Mouse (Mus musculus): ENCODE measurements around the gene Hnf4a. TPM values are rescaled to one million over a fixed set of nuclear protein-coding genes. Genes with fewer than 3 reads are reported as not detected.

Hnf4a gene
- total RNA-seq, 2 experiments from 2014 or later: 0.05 TPM; not detected in 1

GRCm38 (mm10) chr2:163489725-163490291, 16.8 kb upstream of the Hnf4a start:
- DNase-seq: no peak
- intact Hi-C loops (cut with DNase I): no loop called here

GRCm38 (mm10) chr2:163490656-163491055, 16.0 kb upstream of the Hnf4a start:
- intact Hi-C loops (cut with DNase I): no loop called here
- DNase-seq: no peak

GRCm38 (mm10) chr2:163491351-163491750, 15.3 kb upstream of the Hnf4a start:
- intact Hi-C loops (cut with DNase I): no loop called here

GRCm38 (mm10) chr2:163492018-163492417, 14.6 kb upstream of the Hnf4a start, which contains the start of gene R3hdml:
Gene R3hdml (plus strand): TSS chr2:163492318.
- no peak for DNase-seq
- intact Hi-C loops (cut with DNase I): no loop called here

More at GRCm38 (mm10) chr2:163491351-163491750, 15.3 kb upstream of the Hnf4a start:
- DNase-seq: no peak

GRCm38 (mm10) chr2:163493031-163493430, 13.6 kb upstream of the Hnf4a start:
- DNase-seq: no peak
- intact Hi-C loops (cut with DNase I): no loop called here

GRCm38 (mm10) chr2:163493976-163494375, 12.6 kb upstream of the Hnf4a start:
- intact Hi-C loops (cut with DNase I): no loop called here

GRCm38 (mm10) chr2:163494456-163494855, 12.2 kb upstream of the Hnf4a start:
- intact Hi-C loops (cut with DNase I): no loop called here
- DNase-seq: no peak

More at GRCm38 (mm10) chr2:163493976-163494375, 12.6 kb upstream of the Hnf4a start:
- DNase-seq: no peak

- intact Hi-C loops (cut with DNase I): no loop called here
- peak; percentile 14 to 49 for DNase-seq
Observed at GRCm38 (mm10) chr2:163502219-163502618, 4.4 kb upstream of the Hnf4a start.

- intact Hi-C loops (cut with DNase I): no loop called here
- DNase-seq: no peak
Observed at GRCm38 (mm10) chr2:163503191-163503590, 3.4 kb upstream of the Hnf4a start.

GRCm38 (mm10) chr2:163525761-163526243, 19.2 kb downstream of the Hnf4a start:
- DNase-seq: no peak
- intact Hi-C loops (cut with DNase I): no loop called here

- DNase-seq: no peak
- intact Hi-C loops (cut with DNase I): no loop called here
Observed at GRCm38 (mm10) chr2:163527497-163527896, 20.9 kb downstream of the Hnf4a start.

GRCm38 (mm10) chr2:163530418-163530817, 23.8 kb downstream of the Hnf4a start:
- DNase-seq: no peak
- intact Hi-C loops (cut with DNase I): loop anchor here (10.0 kb wide), 3 partner anchors 194 to 294 kb away; partner anchors contain the start of gene Ccn5

- intact Hi-C loops (cut with DNase I): loop anchor here (10.0 kb wide), 3 partner anchors 193 to 293 kb away; partner anchors contain the start of gene Ccn5
Observed at GRCm38 (mm10) chr2:163531917-163532316, 25.3 kb downstream of the Hnf4a start.

GRCm38 (mm10) chr2:163533226-163533625, 26.6 kb downstream of the Hnf4a start:
- no peak for DNase-seq
- intact Hi-C loops (cut with DNase I): loop anchor here (10.0 kb wide), 3 partner anchors 192 to 292 kb away; partner anchors contain the start of gene Ccn5

More at GRCm38 (mm10) chr2:163531917-163532316, 25.3 kb downstream of the Hnf4a start:
- DNase-seq: peak; percentile 84 to 90

GRCm38 (mm10) chr2:163534958-163535524, 28.4 kb downstream of the Hnf4a start:
- peak; percentile 88 to 94 for DNase-seq
- intact Hi-C loops (cut with DNase I): loop anchor here (1.0 to 10.0 kb wide), 4 partner anchors 64 to 290 kb away; partner anchors contain the start of gene Ccn5

- intact Hi-C loops (cut with DNase I): loop anchor here (10.0 kb wide), 3 partner anchors 187 to 287 kb away; partner anchors contain the start of gene Ccn5
Observed at GRCm38 (mm10) chr2:163537443-163537842, 30.8 kb downstream of the Hnf4a start.

GRCm38 (mm10) chr2:163538410-163538809, 31.8 kb downstream of the Hnf4a start:
- no peak for DNase-seq
- intact Hi-C loops (cut with DNase I): loop anchor here (10.0 kb wide), 3 partner anchors 186 to 286 kb away; partner anchors contain the start of gene Ccn5

More at GRCm38 (mm10) chr2:163537443-163537842, 30.8 kb downstream of the Hnf4a start:
- DNase-seq: no peak

- no peak for DNase-seq
- intact Hi-C loops (cut with DNase I): loop anchor here (10.0 kb wide), 3 partner anchors 185 to 285 kb away; partner anchors contain the start of gene Ccn5
Observed at GRCm38 (mm10) chr2:163539321-163540040, 32.9 kb downstream of the Hnf4a start.

GRCm38 (mm10) chr2:163540231-163541117, 33.9 kb downstream of the Hnf4a start:
- intact Hi-C loops (cut with DNase I): no loop called here

More at GRCm38 (mm10) chr2:163540231-163541117, 33.9 kb downstream of the Hnf4a start:
- peak; percentile 13 to 18 for DNase-seq

Measured in heart, postnatal 14 days (tissue).